Mouse (Mus musculus) liver, postnatal 0 days (tissue): Measurements from ENCODE around the gene Gm8947.

ENCODE experiments used
- CTCF ChIP-seq: sonication (generic); IDR thresholded peaks from 2 replicates; pipeline ENCODE4 v1.5.1; 2016; ENCODE audit warnings: antibody characterized with exemption, low read depth
- EP300 ChIP-seq: IDR thresholded peaks from 2 replicates; pipeline ENCODE4 v1.6.1; 2016; ENCODE audit warnings: antibody characterized with exemption, low read depth, mild to moderate bottlenecking

DNA sequence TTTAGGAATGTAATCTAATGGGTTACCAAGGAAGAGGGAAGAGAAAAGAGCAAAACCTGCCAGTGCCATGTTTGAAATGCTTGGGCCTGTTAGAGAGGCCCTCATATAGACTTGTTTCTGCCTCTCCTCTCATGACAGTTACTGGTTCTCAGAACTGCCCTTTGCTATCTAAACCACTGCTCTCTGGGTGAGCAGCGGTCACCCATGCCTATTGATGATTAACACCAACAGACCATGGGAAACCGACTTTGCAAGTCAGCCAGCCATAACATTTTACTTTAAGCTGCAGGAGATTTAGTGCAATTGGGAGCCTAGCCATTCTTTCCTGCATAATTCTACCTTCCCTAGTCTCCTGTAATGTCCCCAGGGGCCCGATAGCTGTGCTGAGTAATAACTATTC, 24.2 kb downstream of the Gm8947 start:
- TF ChIP-seq CTCF (no peak), EP300 (no peak)
